Mouse (Mus musculus) liver, adult 2 months (tissue): ENCODE measurements at regions not wholly inside any gene's neighbourhood (a gene's known extent, or its start where the extent isn't known, plus 50 kb on each side); places are given as distances from the start of the nearest gene placed in this dataset.

ENCODE experiments used
- CTCF ChIP-seq: fragments of 200-500 bp; IDR thresholded peaks from 2 replicates; pipeline ENCODE4 v1.5.1; 2011; ENCODE audit warnings: low read depth, low read length, control low read depth
- POLR2A ChIP-seq: fragments of 200-500 bp; IDR thresholded peaks from 2 replicates; pipeline ENCODE4 v1.6.1; 2011; ENCODE audit warnings: low read length, control low read depth; ENCODE audit not compliant: insufficient read depth; ENCODE audit errors: extremely low read depth

DNA sequence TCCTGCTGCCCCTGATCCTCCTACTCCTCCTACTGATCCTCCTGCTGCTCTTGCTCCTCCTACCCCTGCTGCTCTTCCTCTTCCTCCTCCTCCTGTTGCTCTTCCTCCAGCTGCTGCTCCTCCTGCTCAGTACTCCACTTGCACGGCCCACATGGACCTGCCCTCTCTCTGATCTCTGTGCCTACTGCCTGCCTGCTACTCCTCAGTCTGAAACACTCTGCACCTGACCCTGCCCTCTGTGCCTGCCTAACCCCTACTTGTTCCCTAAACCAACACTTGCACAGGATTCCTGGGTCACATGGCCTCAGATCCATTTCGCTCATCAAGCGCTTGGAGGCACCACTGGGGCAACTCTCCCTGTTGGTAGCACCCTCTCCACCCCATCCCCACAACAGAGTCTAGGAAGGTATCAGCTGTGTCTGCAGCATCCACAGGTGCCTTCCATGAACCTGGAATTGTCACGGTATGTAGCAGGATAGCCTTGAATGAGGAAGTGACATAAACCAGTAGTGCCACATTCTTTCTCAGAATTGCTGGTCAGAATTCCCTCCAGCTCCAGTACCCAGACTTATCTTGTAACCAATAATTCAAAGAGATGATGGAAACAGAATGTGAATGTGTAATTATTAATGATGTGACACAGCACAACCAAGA, 430.2 kb downstream of the Atp23 start:
- TF ChIP-seq POLR2A, result no peak
- TF ChIP-seq CTCF, result no peak
